Mouse (Mus musculus) G1E (cell line): ENCODE results near the gene Pin1. TPM values are rescaled to one million over a fixed set of nuclear protein-coding genes. Genes with fewer than 3 reads are reported as not detected.
"Not testable (repeated sequence)": the region's sequence is repeated elsewhere in the genome, so short reads cannot be mapped to it uniquely, and the experiment has no call there.

Experiments used
- ATAC-seq: 2 replicates; pipeline ENCODE4 v1.8.0; 2016; ENCODE audit warnings: mild to moderate bottlenecking; ENCODE audit not compliant: insufficient number of reproducible peaks, poor library complexity, low FRiP score, severe bottlenecking; ENCODE audit errors: extremely low read depth
- DNase-seq: peaks from one replicate; pipeline ENCODE4 v3.0.0; 2012; ENCODE audit warnings: low spot score
- H3K27me3 ChIP-seq: 2 replicates; pipeline ENCODE4 v1.6.1; 2012; ENCODE audit warnings: mild to moderate bottlenecking, low read length, inconsistent platforms; ENCODE audit not compliant: insufficient read depth
- H3K36me3 ChIP-seq: replicated peaks from 2 replicates; pipeline ENCODE3; 2012; ENCODE audit warnings: mild to moderate bottlenecking, inconsistent platforms
- H3K4me1 ChIP-seq: 2 replicates; pipeline ENCODE4 v1.6.1; 2012; ENCODE audit warnings: low read depth, low read length, inconsistent platforms, mixed read lengths; ENCODE audit not compliant: insufficient read depth
- H3K4me3 ChIP-seq: 2 replicates; pipeline ENCODE4 v1.5.1; 2012; ENCODE audit warnings: low read depth, mild to moderate bottlenecking, inconsistent platforms, low read length, moderate library complexity, mixed read lengths
- H3K9me3 ChIP-seq: replicated peaks from 2 replicates; pipeline ENCODE4 v1.6.1; 2012; ENCODE audit warnings: inconsistent platforms
- CTCF ChIP-seq: IDR thresholded peaks from 2 replicates; pipeline ENCODE4 v1.5.1; 2012; ENCODE audit warnings: low read depth, low read length, inconsistent platforms, mixed read lengths
- GATA1 ChIP-seq: IDR thresholded peaks from 2 replicates; pipeline ENCODE4 v1.6.1; 2012; ENCODE audit warnings: borderline replicate concordance, low read length, inconsistent platforms, mixed read lengths
- GATA2 ChIP-seq: IDR thresholded peaks from 2 replicates; pipeline ENCODE4 v1.6.1; 2012; ENCODE audit warnings: low read depth, low read length, inconsistent platforms, borderline replicate concordance
- POLR2AphosphoS5 ChIP-seq: IDR thresholded peaks from 2 replicates; pipeline ENCODE4 v1.6.1; 2012; ENCODE audit warnings: low read depth, low read length, inconsistent platforms; ENCODE audit not compliant: insufficient replicate concordance
- TAL1 ChIP-seq: conservative IDR thresholded peaks from 2 replicates; pipeline ENCODE4 v1.6.1; 2012; ENCODE audit warnings: low read depth, low read length, inconsistent platforms, mixed read lengths
- polyA plus RNA-seq: library from polyadenylated mRNA; stranded (reverse); fragments of >175 nt; gene quantifications from 2 replicates; pipeline ENCODE4 v1.2.3, GENCODE M21; 2012
- total RNA-seq, 2 experiments: library from RNA; stranded (forward) in 1 of 2; stranded (reverse) in 1 of 2; fragments of 200-1000 nt in 1 of 2; fragments of >200 nt in 1 of 2; fragmentation: Nextera tagmentation in 1 of 2; gene quantifications; 2 replicates each; pipeline ENCODE4 v1.2.3; 2014 to 2017

Pin1 gene
- total and polyA plus RNA-seq, 3 experiments = 13.2 to 27.3 (median 17.0) TPM

- H3K4me3 ChIP-seq = no peak overlapping the region
- TF ChIP-seq CTCF (no peak), TAL1 (no peak), POLR2AphosphoS5 (no peak), GATA1 (no peak), GATA2 (no peak)
- no peaks in the 10 kb centered on the region for H3K36me3 ChIP-seq
- DNase-seq (no peak), ATAC-seq (no peak)
- no peaks in the 10 kb centered on the region; the same call in 1 of the 2 replicates for H3K4me1 ChIP-seq
- no peaks in the 10 kb centered on the region for H3K9me3 ChIP-seq
- H3K27me3 ChIP-seq = peaks cover 8% of the 10 kb centered on the region; the same call in 1 of the 2 replicates
Measured at GRCm38 (mm10) chr9:20681546-20682388, 29.9 kb downstream of the Pin1 start.

GRCm38 (mm10) chr9:20682389-20682722 is 30.5 kb downstream of the Pin1 start:
- TF ChIP-seq GATA2 = no peak
- TF ChIP-seq GATA1 = no peak
- TF ChIP-seq TAL1 = no peak
- no peak for TF ChIP-seq CTCF
- TF ChIP-seq POLR2AphosphoS5 = no peak
- ATAC-seq (no peak), DNase-seq (no peak)
- Histone ChIP-seq H3K4me1 (no peaks in the 10 kb centered on the region; the same call in 1 of the 2 replicates), H3K27me3 (peaks cover 6% of the 10 kb centered on the region; the same call in 1 of the 2 replicates), H3K9me3 (no peaks in the 10 kb centered on the region), H3K36me3 (no peaks in the 10 kb centered on the region), H3K4me3 (no peak overlapping the region)

- no peaks in the 10 kb centered on the region for H3K36me3 ChIP-seq
- ATAC-seq (no peak), DNase-seq (no peak)
- no peak overlapping the region for H3K4me3 ChIP-seq
- H3K9me3 ChIP-seq = no peaks in the 10 kb centered on the region
- peaks cover 9% of the 10 kb centered on the region for H3K27me3 ChIP-seq
- H3K4me1 ChIP-seq = no peaks in the 10 kb centered on the region
- TF ChIP-seq POLR2AphosphoS5 = no peak
Measured at GRCm38 (mm10) chr9:20685081-20685861, 33.4 kb downstream of the Pin1 start.

- H3K9me3 ChIP-seq = no peaks in the 10 kb centered on the region
- TF ChIP-seq CTCF (no peak), GATA1 (no peak), GATA2 (no peak), TAL1 (no peak), POLR2AphosphoS5 (no peak)
- no peak overlapping the region for H3K4me3 ChIP-seq
- H3K27me3 ChIP-seq = peaks cover 19% of the 10 kb centered on the region
- no peaks in the 10 kb centered on the region for H3K4me1 ChIP-seq
- no peak for DNase-seq
- H3K36me3 ChIP-seq = no peaks in the 10 kb centered on the region
- ATAC-seq = no peak
Measured at GRCm38 (mm10) chr9:20689403-20689802, 37.5 kb downstream of the Pin1 start.

- H3K4me3 ChIP-seq = no peak overlapping the region
- TF ChIP-seq POLR2AphosphoS5 = no peak
- ATAC-seq (no peak), DNase-seq (no peak)
- H3K27me3 ChIP-seq = peaks cover 24% of the 10 kb centered on the region
- H3K9me3 ChIP-seq = no peaks in the 10 kb centered on the region
- no peaks in the 10 kb centered on the region for H3K36me3 ChIP-seq
- H3K4me1 ChIP-seq = no peaks in the 10 kb centered on the region
Measured at GRCm38 (mm10) chr9:20689913-20690312, 38.0 kb downstream of the Pin1 start.

GRCm38 (mm10) chr9:20690449-20690848 is 38.6 kb downstream of the Pin1 start:
- not testable (repeated sequence) for ATAC-seq, DNase-seq, H3K36me3 ChIP-seq, H3K4me3 ChIP-seq, H3K4me1 ChIP-seq, H3K9me3 ChIP-seq
- peaks cover 26% of the 10 kb centered on the region for H3K27me3 ChIP-seq

- H3K9me3 ChIP-seq = no peaks in the 10 kb centered on the region
- no peaks in the 10 kb centered on the region for H3K4me1 ChIP-seq
- H3K27me3 ChIP-seq = peaks cover 32% of the 10 kb centered on the region
- DNase-seq (no peak), ATAC-seq (no peak)
- no peaks in the 10 kb centered on the region for H3K36me3 ChIP-seq
- TF ChIP-seq TAL1 (no peak), GATA2 (no peak), GATA1 (no peak), CTCF (no peak), POLR2AphosphoS5 (no peak)
- H3K4me3 ChIP-seq = no peak overlapping the region
Measured at GRCm38 (mm10) chr9:20692863-20693262, 41.0 kb downstream of the Pin1 start.
